Mouse (Mus musculus) adrenal gland, postnatal 36 days (tissue): Measurements from ENCODE around the gene Tnfrsf9. TPM values are rescaled to one million over a fixed set of nuclear protein-coding genes. Genes with fewer than 3 reads are reported as not detected.
"Not testable (repeated sequence)": the region's sequence is repeated elsewhere in the genome, so short reads cannot be mapped to it uniquely, and the experiment has no call there.

Experiments used
- DNase-seq, 2 experiments: peaks; one replicate each; pipeline ENCODE4 v3.0.0; 2021; ENCODE audit warnings: mixed read lengths in 1 of 2
- long read RNA-seq, 2 experiments: library from polyadenylated mRNA; stranded (forward); transcript quantifications; one replicate each; pipeline ENCODE4 v2.0.0; 2021; ENCODE audit warnings: borderline sequencing depth in 2 of 2
- total RNA-seq, 2 experiments: library from RNA; stranded (reverse); gene quantifications; 2 replicates each; pipeline ENCODE4 v1.2.3; 2021

The Tnfrsf9 gene
- total RNA-seq: under 1 TPM in 1 of 2 experiments, not detected in 1; 0.50 TPM
- long read RNA-seq, experiment 1: 0 reads
- long read RNA-seq, experiment 2, partial matches to known transcripts: 0 of 3 reads
- long read RNA-seq, experiment 2, other reads (novel, unspliced or antisense): 2 of 3 reads

- DNase-seq: peak; percentile 97 to 98
Measured at GRCm38 (mm10) chr4:150914290-150914733, at the start of gene Tnfrsf9, which contains the start of gene Park7. TSS of gene Tnfrsf9 (plus strand) at chr4:150914562. TSS of gene Park7 (minus strand) at chr4:150914437.

GRCm38 (mm10) chr4:150865371-150865770, 49.0 kb upstream of the Tnfrsf9 start:
- no peak for DNase-seq

GRCm38 (mm10) chr4:150866069-150866468, 48.3 kb upstream of the Tnfrsf9 start:
- DNase-seq: no peak

- no peak for DNase-seq
Measured at GRCm38 (mm10) chr4:150866494-150866893, 47.9 kb upstream of the Tnfrsf9 start.

GRCm38 (mm10) chr4:150868161-150868560, 46.2 kb upstream of the Tnfrsf9 start:
- no peak for DNase-seq

GRCm38 (mm10) chr4:150868859-150869258, 45.5 kb upstream of the Tnfrsf9 start:
- DNase-seq: no peak

GRCm38 (mm10) chr4:150869276-150870197, 44.8 kb upstream of the Tnfrsf9 start:
- DNase-seq: peak; percentile 76 to 86

GRCm38 (mm10) chr4:150870963-150871391, 43.4 kb upstream of the Tnfrsf9 start:
- DNase-seq: peak in 1 of 2 experiments; percentile 16

- DNase-seq: peak; percentile 79 to 82
Measured at GRCm38 (mm10) chr4:150871392-150872138, 42.8 kb upstream of the Tnfrsf9 start.

- peak; percentile 59 to 76 for DNase-seq
Measured at GRCm38 (mm10) chr4:150872139-150872651, 42.2 kb upstream of the Tnfrsf9 start.

- DNase-seq: no peak
Measured at GRCm38 (mm10) chr4:150872681-150873080, 41.7 kb upstream of the Tnfrsf9 start.

GRCm38 (mm10) chr4:150874416-150874815, 39.9 kb upstream of the Tnfrsf9 start:
- DNase-seq: not testable (repeated sequence)

- no peak for DNase-seq
Measured at GRCm38 (mm10) chr4:150875393-150875792, 39.0 kb upstream of the Tnfrsf9 start.

GRCm38 (mm10) chr4:150879631-150880030, 34.7 kb upstream of the Tnfrsf9 start:
- DNase-seq: no peak

- DNase-seq: no peak
Measured at GRCm38 (mm10) chr4:150880364-150880763, 34.0 kb upstream of the Tnfrsf9 start.

GRCm38 (mm10) chr4:150882632-150883031, 31.7 kb upstream of the Tnfrsf9 start:
- no peak for DNase-seq

- DNase-seq: no peak
Measured at GRCm38 (mm10) chr4:150887903-150888302, 26.5 kb upstream of the Tnfrsf9 start.

- DNase-seq: no peak
Measured at GRCm38 (mm10) chr4:150888492-150888891, 25.9 kb upstream of the Tnfrsf9 start.

- no peak for DNase-seq
Measured at GRCm38 (mm10) chr4:150889273-150889954, 24.9 kb upstream of the Tnfrsf9 start.

GRCm38 (mm10) chr4:150889955-150890315, 24.4 kb upstream of the Tnfrsf9 start:
- no peak for DNase-seq

GRCm38 (mm10) chr4:150891308-150891707, 23.1 kb upstream of the Tnfrsf9 start:
- no peak for DNase-seq
